Mouse (Mus musculus): Measurements from ENCODE around the gene Zcchc10. TPM values are rescaled to one million over a fixed set of nuclear protein-coding genes. Genes with fewer than 3 reads are reported as not detected.
A peak's percentile ranks its signal among the peaks of the same experiment; 100 is the strongest.
"Not testable (repeated sequence)": the region's sequence is repeated elsewhere in the genome, so short reads cannot be mapped to it uniquely, and the experiment has no call there.

Zcchc10 gene
- polyA plus RNA-seq, 1 experiment from 2014 or later, result 21.7 TPM

GRCm38 (mm10) chr11:53301167-53301515 is 23.3 kb upstream of the Zcchc10 start:
- peak overlapping the region; percentile 97 for H3K27ac ChIP-seq
- peak overlapping the region; percentile 100 for H3K4me3 ChIP-seq
- H3K27me3 ChIP-seq, result no peaks in the 10 kb centered on the region
- WGBS, result 48% methylated on average over 9 of the region's 9 CpGs
- peak overlapping the region; percentile 62 for H3K4me2 ChIP-seq
- H3K9ac ChIP-seq, result peak overlapping the region; percentile 49
- no peaks in the 10 kb centered on the region for H3K9me3 ChIP-seq
- peaks cover 36% of the 10 kb centered on the region for H3K4me1 ChIP-seq
- no peak for ATAC-seq (ENCODE audit: borderline replicate concordance, extremely low read depth, low FRiP score, low TSS enrichment)
- no peaks in the 10 kb centered on the region for H3K36me3 ChIP-seq

- no peak overlapping the region for H3K27ac ChIP-seq
- no peaks in the 10 kb centered on the region for H3K36me3 ChIP-seq
- no peak for ATAC-seq (ENCODE audit: borderline replicate concordance, extremely low read depth, low FRiP score, low TSS enrichment)
- peaks cover 28% of the 10 kb centered on the region for H3K4me1 ChIP-seq
- WGBS, result 84% methylated on average over 14 of the region's 14 CpGs
- no peak overlapping the region for H3K9ac ChIP-seq
- no peak overlapping the region for H3K4me2 ChIP-seq
- no peaks in the 10 kb centered on the region for H3K9me3 ChIP-seq
- H3K27me3 ChIP-seq, result no peaks in the 10 kb centered on the region
- H3K4me3 ChIP-seq, result no peak overlapping the region
Measured at GRCm38 (mm10) chr11:53304044-53304840, 20.2 kb upstream of the Zcchc10 start.

- H3K27ac ChIP-seq, result peak overlapping the region; percentile 86
Measured at GRCm38 (mm10) chr11:53306965-53307364, 17.5 kb upstream of the Zcchc10 start.

GRCm38 (mm10) chr11:53307558-53308065 is 16.9 kb upstream of the Zcchc10 start:
- 32% methylated on average over 10 of the region's 10 CpGs for WGBS
- peak; percentile 44; the same call in 1 of the 2 replicates for ATAC-seq (ENCODE audit: borderline replicate concordance, extremely low read depth, low FRiP score, low TSS enrichment)
- H3K9ac ChIP-seq, result no peak overlapping the region

More at GRCm38 (mm10) chr11:53306965-53307364, 17.5 kb upstream of the Zcchc10 start:
- no peak for ATAC-seq (ENCODE audit: borderline replicate concordance, extremely low read depth, low FRiP score, low TSS enrichment)
- Histone ChIP-seq H3K27me3 (no peaks in the 10 kb centered on the region), H3K9me3 (no peaks in the 10 kb centered on the region), H3K36me3 (no peaks in the 10 kb centered on the region), H3K4me1 (peaks cover 21% of the 10 kb centered on the region), H3K9ac (no peak overlapping the region), H3K4me2 (no peak overlapping the region), H3K4me3 (no peak overlapping the region)
- WGBS, result 28% methylated on average over 2 of the region's 2 CpGs

GRCm38 (mm10) chr11:53308251-53308864 is 16.1 kb upstream of the Zcchc10 start:
- peak; percentile 85 for ATAC-seq (ENCODE audit: borderline replicate concordance, extremely low read depth, low FRiP score, low TSS enrichment)
- H3K4me3 ChIP-seq, result no peak overlapping the region
- peaks cover 21% of the 10 kb centered on the region for H3K4me1 ChIP-seq
- no peaks in the 10 kb centered on the region for H3K36me3 ChIP-seq
- H3K27ac ChIP-seq, result peak overlapping the region; percentile 86
- H3K27me3 ChIP-seq, result no peaks in the 10 kb centered on the region
- H3K4me2 ChIP-seq, result 0 out of 2 replicates have a peak overlapping the region, but pooled peaks have one; percentile 11
- H3K9ac ChIP-seq, result no peak overlapping the region
- no peaks in the 10 kb centered on the region for H3K9me3 ChIP-seq

More at GRCm38 (mm10) chr11:53307558-53308065, 16.9 kb upstream of the Zcchc10 start:
- H3K27me3 ChIP-seq, result no peaks in the 10 kb centered on the region
- no peaks in the 10 kb centered on the region for H3K36me3 ChIP-seq
- peak overlapping the region; percentile 86 for H3K27ac ChIP-seq
- no peak overlapping the region for H3K4me3 ChIP-seq
- H3K4me2 ChIP-seq, result peak overlapping the region; percentile 11; the same call in 1 of the 2 replicates
- no peaks in the 10 kb centered on the region for H3K9me3 ChIP-seq
- peaks cover 21% of the 10 kb centered on the region for H3K4me1 ChIP-seq

GRCm38 (mm10) chr11:53308884-53309310 is 15.6 kb upstream of the Zcchc10 start:
- no peak overlapping the region for H3K9ac ChIP-seq
- H3K27me3 ChIP-seq, result no peaks in the 10 kb centered on the region
- ATAC-seq (ENCODE audit: borderline replicate concordance, extremely low read depth, low FRiP score, low TSS enrichment), result peak; percentile 80
- H3K36me3 ChIP-seq, result no peaks in the 10 kb centered on the region
- H3K4me1 ChIP-seq, result peaks cover 21% of the 10 kb centered on the region
- no peak overlapping the region for H3K4me2 ChIP-seq
- no peak overlapping the region for H3K4me3 ChIP-seq
- 18% methylated on average over 2 of the region's 2 CpGs for WGBS
- no peaks in the 10 kb centered on the region for H3K9me3 ChIP-seq
- peak overlapping the region; percentile 86 for H3K27ac ChIP-seq

GRCm38 (mm10) chr11:53311385-53311784 is 13.1 kb upstream of the Zcchc10 start:
- H3K27ac ChIP-seq, result no peak overlapping the region
- no peaks in the 10 kb centered on the region for H3K9me3 ChIP-seq
- H3K27me3 ChIP-seq, result no peaks in the 10 kb centered on the region
- H3K36me3 ChIP-seq, result no peaks in the 10 kb centered on the region
- H3K4me2 ChIP-seq, result no peak overlapping the region
- H3K4me3 ChIP-seq, result no peak overlapping the region
- peaks cover 25% of the 10 kb centered on the region for H3K4me1 ChIP-seq
- no peak for ATAC-seq (ENCODE audit: borderline replicate concordance, extremely low read depth, low FRiP score, low TSS enrichment)
- whole genome bisulfite sequencing, result 53% methylated on average over 1 of the region's 1 CpGs
- H3K9ac ChIP-seq, result no peak overlapping the region

GRCm38 (mm10) chr11:53312823-53313222 is 11.7 kb upstream of the Zcchc10 start:
- 72% methylated on average over 1 of the region's 1 CpGs for WGBS
- not testable (repeated sequence) for H3K27me3 ChIP-seq; H3K9ac ChIP-seq; ATAC-seq (ENCODE audit: borderline replicate concordance, extremely low read depth, low FRiP score, low TSS enrichment); H3K36me3 ChIP-seq; H3K9me3 ChIP-seq; H3K27ac ChIP-seq; H3K4me2 ChIP-seq; H3K4me3 ChIP-seq
- peaks cover 24% of the 10 kb centered on the region for H3K4me1 ChIP-seq

GRCm38 (mm10) chr11:53314770-53315173 is 9.7 kb upstream of the Zcchc10 start:
- no peaks in the 10 kb centered on the region for H3K36me3 ChIP-seq
- no peaks in the 10 kb centered on the region for H3K9me3 ChIP-seq
- peak; percentile 39; the same call in 1 of the 2 replicates for ATAC-seq (ENCODE audit: borderline replicate concordance, extremely low read depth, low FRiP score, low TSS enrichment)
- peaks cover 11% of the 10 kb centered on the region for H3K4me1 ChIP-seq
- H3K4me2 ChIP-seq, result no peak overlapping the region
- H3K27ac ChIP-seq, result peak overlapping the region; percentile 54
- no peaks in the 10 kb centered on the region for H3K27me3 ChIP-seq
- no peak overlapping the region for H3K9ac ChIP-seq
- 4% methylated on average over 1 of the region's 1 CpGs for whole genome bisulfite sequencing
- no peak overlapping the region for H3K4me3 ChIP-seq

GRCm38 (mm10) chr11:53316996-53317395 is 7.5 kb upstream of the Zcchc10 start:
- Histone ChIP-seq H3K9me3 (no peaks in the 10 kb centered on the region), H3K9ac (no peak overlapping the region), H3K4me2 (no peak overlapping the region), H3K4me1 (peaks cover 11% of the 10 kb centered on the region), H3K27me3 (no peaks in the 10 kb centered on the region), H3K4me3 (no peak overlapping the region), H3K36me3 (no peaks in the 10 kb centered on the region), H3K27ac (peak overlapping the region; percentile 58)
- 33% methylated on average over 6 of the region's 6 CpGs for WGBS
- no peak for ATAC-seq (ENCODE audit: borderline replicate concordance, extremely low read depth, low FRiP score, low TSS enrichment)

- H3K36me3 ChIP-seq, result no peaks in the 10 kb centered on the region
- H3K9ac ChIP-seq, result no peak overlapping the region
- H3K27ac ChIP-seq, result no peak overlapping the region
- H3K27me3 ChIP-seq, result no peaks in the 10 kb centered on the region
- peaks cover 11% of the 10 kb centered on the region for H3K4me1 ChIP-seq
- H3K4me2 ChIP-seq, result no peak overlapping the region
- no peak for ATAC-seq (ENCODE audit: borderline replicate concordance, extremely low read depth, low FRiP score, low TSS enrichment)
- no peaks in the 10 kb centered on the region for H3K9me3 ChIP-seq
- 71% methylated on average over 7 of the region's 7 CpGs for WGBS
- H3K4me3 ChIP-seq, result no peak overlapping the region
Measured at GRCm38 (mm10) chr11:53318041-53318440, 6.4 kb upstream of the Zcchc10 start.

- not testable (repeated sequence) for H3K27ac ChIP-seq; H3K4me3 ChIP-seq; H3K9ac ChIP-seq; H3K27me3 ChIP-seq; H3K9me3 ChIP-seq; ATAC-seq (ENCODE audit: borderline replicate concordance, extremely low read depth, low FRiP score, low TSS enrichment); H3K4me2 ChIP-seq; H3K36me3 ChIP-seq
- peaks cover 11% of the 10 kb centered on the region for H3K4me1 ChIP-seq
- WGBS, result 86% methylated on average over 3 of the region's 3 CpGs
Measured at GRCm38 (mm10) chr11:53318568-53318967, 5.9 kb upstream of the Zcchc10 start.

Data from lung, embryonic 15.5 days (tissue).